Mouse (Mus musculus): ENCODE data around the gene B4galt5.
A peak's percentile ranks its signal among the peaks of the same experiment; 100 is the strongest.

B4galt5 gene

GRCm38 (mm10) chr2:167335066-167335465, 13.9 kb downstream of the B4galt5 start:
- no peak for ATAC-seq (ENCODE audit: insufficient number of reproducible peaks, low FRiP score, low TSS enrichment)

GRCm38 (mm10) chr2:167334312-167334711, 14.7 kb downstream of the B4galt5 start:
- ATAC-seq (ENCODE audit: insufficient number of reproducible peaks, low FRiP score, low TSS enrichment), result no peak

- no peak for ATAC-seq (ENCODE audit: insufficient number of reproducible peaks, low FRiP score, low TSS enrichment)
Observed at GRCm38 (mm10) chr2:167333450-167333849, 15.5 kb downstream of the B4galt5 start.

DNA sequence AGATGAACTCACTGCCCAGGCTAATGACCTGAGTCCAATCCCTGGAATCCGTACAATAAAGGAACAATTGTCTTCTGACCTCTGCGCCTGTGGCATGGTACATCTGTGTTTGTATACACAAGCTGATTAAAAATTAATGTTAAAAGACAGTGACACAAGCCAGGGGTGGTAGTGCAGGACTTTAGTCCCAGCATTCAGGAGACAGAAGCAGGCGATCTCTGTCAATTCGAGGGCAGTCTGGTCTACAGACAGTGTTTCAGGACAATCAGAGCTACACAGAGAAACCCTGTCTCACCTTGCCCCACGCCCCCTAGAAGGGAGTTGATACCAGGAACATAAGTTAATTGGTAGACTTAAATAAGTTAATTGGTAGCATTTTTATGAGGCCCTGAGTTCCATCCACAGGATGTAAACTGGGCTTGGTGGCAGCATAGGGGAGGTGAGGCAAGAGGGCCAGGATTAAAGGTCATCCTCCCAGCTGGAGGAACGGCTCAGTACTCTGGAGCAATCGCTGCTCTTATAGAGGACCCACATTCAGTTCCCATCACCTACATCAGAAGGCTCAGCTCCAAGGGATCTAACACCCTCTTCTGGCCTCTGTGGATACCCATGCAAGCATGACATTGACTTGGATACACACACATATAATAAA, 16.5 kb downstream of the B4galt5 start:
- ATAC-seq (ENCODE audit: insufficient number of reproducible peaks, low FRiP score, low TSS enrichment), result no peak

DNA sequence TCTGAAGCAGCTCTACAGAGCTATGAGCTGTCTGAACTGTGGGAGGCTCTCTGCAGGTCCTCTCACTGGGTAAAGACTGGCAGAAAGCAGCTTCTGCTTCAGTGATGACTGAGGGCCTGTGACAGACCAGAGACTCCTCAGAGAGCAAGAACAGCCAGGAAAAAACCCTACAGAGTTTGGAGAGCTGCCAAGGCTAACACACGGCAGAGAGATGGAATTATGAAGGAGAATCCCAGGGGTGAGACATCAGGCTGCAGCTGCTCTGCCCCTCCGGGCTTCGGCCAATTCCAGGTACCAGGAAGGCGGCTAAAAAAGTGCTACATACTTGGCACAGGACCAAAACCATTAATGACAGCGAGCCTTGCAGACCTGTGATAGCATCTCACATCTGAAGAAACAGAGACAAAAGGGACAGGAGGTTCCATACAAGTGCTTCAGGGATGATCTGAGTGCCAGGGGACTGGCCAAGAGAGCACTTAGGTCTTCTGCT, 17.5 kb downstream of the B4galt5 start:
- peak; percentile 46; the same call in 1 of the 2 replicates for ATAC-seq (ENCODE audit: insufficient number of reproducible peaks, low FRiP score, low TSS enrichment)

DNA sequence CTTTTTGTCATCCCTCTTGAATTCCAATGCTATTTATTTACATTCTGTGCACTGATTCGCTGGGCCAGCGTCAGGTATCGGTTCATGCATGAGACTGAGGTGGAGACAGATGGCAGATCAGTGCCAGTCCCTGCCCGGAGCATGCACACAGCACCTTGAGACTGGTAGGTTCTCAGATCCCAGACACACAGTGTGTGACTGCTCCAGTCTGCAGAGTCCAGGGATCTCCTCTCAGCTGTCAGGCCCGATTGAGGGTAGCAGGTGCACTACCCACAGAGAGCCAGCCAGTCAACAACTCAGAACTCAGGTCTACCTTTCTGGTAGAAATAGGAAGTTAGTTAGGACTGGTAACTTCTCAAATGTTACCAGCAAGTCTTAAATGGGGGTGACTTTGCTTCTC, 18.4 kb downstream of the B4galt5 start:
- ATAC-seq (ENCODE audit: insufficient number of reproducible peaks, low FRiP score, low TSS enrichment), result peak; percentile 71

DNA sequence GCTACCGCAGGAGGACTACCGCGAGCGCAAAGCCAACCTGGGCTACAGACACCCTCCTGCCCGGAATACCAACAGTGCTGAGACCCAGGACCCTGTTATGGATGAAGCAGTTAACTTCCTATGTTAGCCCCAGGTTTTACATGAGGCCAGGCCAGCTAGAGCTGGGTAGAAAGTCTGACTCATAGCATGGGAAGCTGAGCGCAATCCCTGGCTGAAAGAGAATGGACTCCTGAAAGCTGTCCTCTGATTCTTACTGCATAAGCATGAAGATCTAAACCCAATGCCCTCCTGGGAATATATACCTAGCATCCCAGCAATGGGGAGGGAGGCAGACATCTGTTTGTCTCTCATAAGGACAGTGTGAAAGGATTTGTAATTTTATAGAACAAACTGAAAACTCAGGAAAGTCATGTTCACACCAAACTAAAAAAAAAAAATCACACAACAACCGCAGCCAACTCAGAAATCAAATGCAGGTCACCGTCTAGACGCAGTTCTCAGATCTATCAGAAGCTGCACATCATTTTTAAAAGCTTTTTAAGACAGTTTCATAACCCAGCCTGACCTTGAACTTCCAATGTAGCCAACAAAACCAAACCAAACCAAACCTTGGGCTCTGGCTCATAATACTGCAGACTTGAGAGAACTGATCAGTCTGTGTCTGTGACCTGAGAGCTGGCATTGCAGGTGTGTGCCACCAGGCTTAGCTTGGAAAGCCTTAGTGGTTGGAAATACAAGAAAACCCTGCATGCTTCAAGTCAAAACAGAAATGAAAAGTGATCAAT, 19.3 kb downstream of the B4galt5 start:
- ATAC-seq (ENCODE audit: insufficient number of reproducible peaks, low FRiP score, low TSS enrichment), result no peak

- no peak for ATAC-seq (ENCODE audit: insufficient number of reproducible peaks, low FRiP score, low TSS enrichment)
Observed at GRCm38 (mm10) chr2:167328340-167328739, 20.6 kb downstream of the B4galt5 start.

DNA sequence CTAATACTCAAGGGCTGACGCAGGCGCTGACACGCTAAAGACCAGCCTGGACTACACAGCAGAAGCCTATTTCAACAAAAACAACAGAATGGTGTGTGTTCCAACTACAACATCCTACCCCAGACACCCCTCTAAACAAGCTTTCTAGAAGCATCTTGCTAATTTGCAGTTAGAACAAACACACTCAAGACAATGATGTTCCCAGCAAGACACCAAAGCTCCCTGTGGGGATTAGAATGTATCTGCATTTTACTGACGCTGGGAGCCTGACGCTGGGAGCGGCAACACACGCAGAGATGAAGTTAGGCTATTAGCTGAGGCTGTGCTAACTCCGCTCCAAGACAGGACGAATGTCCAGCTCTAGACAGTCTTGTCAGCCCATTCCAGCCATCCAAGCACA, 22.4 kb downstream of the B4galt5 start:
- no peak for ATAC-seq (ENCODE audit: insufficient number of reproducible peaks, low FRiP score, low TSS enrichment)

DNA sequence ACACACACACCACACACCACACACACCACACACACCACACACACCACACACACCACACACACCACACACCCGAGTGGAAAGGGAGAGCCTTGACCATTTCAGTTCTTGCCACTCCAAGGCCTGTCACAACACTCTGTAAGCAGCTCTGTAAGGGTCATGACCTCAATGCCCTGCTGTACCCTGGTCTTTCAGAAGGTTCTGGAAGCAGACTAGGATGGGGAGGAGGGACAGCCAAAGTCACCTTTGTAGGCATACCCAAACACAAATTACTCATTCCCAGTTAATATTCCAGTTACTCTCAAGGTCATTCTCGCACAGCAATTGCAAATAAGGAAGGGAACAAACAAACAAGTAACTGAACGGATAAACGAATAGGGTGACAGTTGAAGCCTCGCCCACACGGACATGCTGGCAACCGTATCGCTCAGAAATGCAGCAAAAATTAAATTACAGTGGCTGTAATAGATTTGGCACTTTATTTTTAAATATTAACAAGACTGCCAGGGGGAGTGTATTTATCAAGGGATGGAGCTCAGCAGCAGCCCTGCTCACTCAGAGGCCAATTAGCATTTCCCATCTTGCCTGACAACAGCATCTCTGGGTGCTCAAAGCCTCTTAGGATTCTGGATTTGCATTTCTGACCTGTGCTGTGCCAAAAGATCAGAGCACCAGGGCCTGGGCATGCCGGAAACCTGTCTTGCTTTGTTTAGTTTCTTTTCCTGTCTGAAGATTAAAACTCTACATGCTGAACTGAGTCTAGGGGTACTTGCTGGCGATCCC, 24.6 kb downstream of the B4galt5 start:
- ATAC-seq (ENCODE audit: insufficient number of reproducible peaks, low FRiP score, low TSS enrichment), result no peak

GRCm38 (mm10) chr2:167323116-167323515, 25.9 kb downstream of the B4galt5 start:
- no peak for ATAC-seq (ENCODE audit: insufficient number of reproducible peaks, low FRiP score, low TSS enrichment)

- ATAC-seq (ENCODE audit: insufficient number of reproducible peaks, low FRiP score, low TSS enrichment), result no peak
Observed at GRCm38 (mm10) chr2:167321372-167321771, 27.6 kb downstream of the B4galt5 start.

- no peak for ATAC-seq (ENCODE audit: insufficient number of reproducible peaks, low FRiP score, low TSS enrichment)
Observed at GRCm38 (mm10) chr2:167318981-167319380, 30.0 kb downstream of the B4galt5 start.

- peak; percentile 69; the same call in 1 of the 2 replicates for ATAC-seq (ENCODE audit: insufficient number of reproducible peaks, low FRiP score, low TSS enrichment)
Observed at GRCm38 (mm10) chr2:167316724-167317187, 32.2 kb downstream of the B4galt5 start.

DNA sequence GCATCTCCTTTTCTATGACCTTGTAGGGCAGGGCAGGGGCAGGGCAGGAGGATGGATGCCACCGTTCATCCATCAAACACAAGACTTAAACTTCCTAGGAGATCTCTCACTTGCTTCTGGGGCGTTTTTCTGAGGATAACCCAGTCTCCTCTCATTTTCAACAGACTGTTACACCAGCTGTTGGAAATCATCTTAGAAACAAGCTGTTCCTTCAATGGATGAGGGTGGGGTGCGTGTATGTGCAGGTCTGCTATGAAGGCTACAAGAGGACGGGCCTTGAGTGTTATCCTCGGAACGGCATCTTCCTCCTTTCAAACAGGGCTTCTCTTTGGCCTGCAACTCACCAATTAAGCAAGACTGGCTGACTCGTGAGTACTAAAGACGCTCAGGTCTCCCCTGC, 34.5 kb downstream of the B4galt5 start:
- no peak for ATAC-seq (ENCODE audit: insufficient number of reproducible peaks, low FRiP score, low TSS enrichment)

DNA sequence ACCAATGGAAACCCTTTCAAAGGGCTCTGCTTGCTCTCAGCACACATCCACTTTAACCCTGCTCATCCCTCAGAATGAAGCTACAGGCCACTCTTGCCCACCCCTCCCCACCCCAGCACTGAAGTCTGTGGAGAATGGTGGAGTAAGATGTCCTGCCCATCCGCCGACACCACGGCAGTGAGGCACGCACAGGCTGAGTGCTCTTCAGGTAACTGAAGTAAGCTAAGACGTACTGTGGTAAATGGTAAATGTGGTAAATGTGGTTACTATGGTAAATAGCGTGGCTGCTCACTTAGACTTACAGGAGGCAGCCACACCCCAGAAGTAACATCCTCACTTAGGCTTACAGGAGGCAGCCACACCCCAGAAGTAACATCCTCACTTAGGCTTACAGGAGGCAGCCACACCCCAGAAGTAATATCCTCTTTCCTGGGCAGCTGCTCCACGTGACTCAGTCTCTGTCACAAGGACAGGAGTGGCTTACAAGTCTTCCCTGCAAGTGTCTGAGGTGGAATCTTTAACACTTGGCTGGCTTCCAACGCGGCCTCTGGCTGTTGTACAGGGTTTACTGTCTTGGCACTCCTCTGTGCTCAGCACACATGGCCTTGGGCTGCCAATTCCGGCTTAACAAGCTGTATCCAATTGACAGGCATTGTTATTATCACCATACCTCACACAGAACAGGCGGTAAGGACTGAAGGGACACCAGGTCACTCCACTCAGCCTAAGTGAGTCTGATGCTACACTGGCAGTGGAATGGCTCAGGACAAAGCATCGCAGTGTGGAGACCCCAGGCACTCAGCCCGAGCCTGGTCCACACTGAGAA, 35.3 kb downstream of the B4galt5 start:
- ATAC-seq (ENCODE audit: insufficient number of reproducible peaks, low FRiP score, low TSS enrichment), result no peak

- ATAC-seq (ENCODE audit: insufficient number of reproducible peaks, low FRiP score, low TSS enrichment), result no peak
Observed at GRCm38 (mm10) chr2:167310121-167310520, 38.9 kb downstream of the B4galt5 start.

- ATAC-seq (ENCODE audit: insufficient number of reproducible peaks, low FRiP score, low TSS enrichment), result no peak
Observed at GRCm38 (mm10) chr2:167309286-167309685, 39.7 kb downstream of the B4galt5 start.

- no peak for ATAC-seq (ENCODE audit: insufficient number of reproducible peaks, low FRiP score, low TSS enrichment)
Observed at GRCm38 (mm10) chr2:167307716-167308115, 41.3 kb downstream of the B4galt5 start.

Data from cerebellum, adult (tissue).